Mouse (Mus musculus) G1E-ER4 (cell line): ENCODE measurements around the gene Accs. TPM values are rescaled to one million over a fixed set of nuclear protein-coding genes. Genes with fewer than 3 reads are reported as not detected.
A peak's percentile ranks its signal among the peaks of the same experiment; 100 is the strongest.

Experiments used
- GATA1 ChIP-seq: IDR thresholded peaks from one replicate; pipeline ENCODE4 v1.8.0; 2012; ENCODE audit warnings: low read length, inconsistent platforms
- polyA plus RNA-seq: library from polyadenylated mRNA; stranded (reverse); fragments of >175 nt; gene quantifications from 2 replicates; pipeline ENCODE4 v1.2.3, GENCODE M21; 2012

Accs gene
- polyA plus RNA-seq, result 1.5 and 4.0 TPM in 2 replicates

DNA sequence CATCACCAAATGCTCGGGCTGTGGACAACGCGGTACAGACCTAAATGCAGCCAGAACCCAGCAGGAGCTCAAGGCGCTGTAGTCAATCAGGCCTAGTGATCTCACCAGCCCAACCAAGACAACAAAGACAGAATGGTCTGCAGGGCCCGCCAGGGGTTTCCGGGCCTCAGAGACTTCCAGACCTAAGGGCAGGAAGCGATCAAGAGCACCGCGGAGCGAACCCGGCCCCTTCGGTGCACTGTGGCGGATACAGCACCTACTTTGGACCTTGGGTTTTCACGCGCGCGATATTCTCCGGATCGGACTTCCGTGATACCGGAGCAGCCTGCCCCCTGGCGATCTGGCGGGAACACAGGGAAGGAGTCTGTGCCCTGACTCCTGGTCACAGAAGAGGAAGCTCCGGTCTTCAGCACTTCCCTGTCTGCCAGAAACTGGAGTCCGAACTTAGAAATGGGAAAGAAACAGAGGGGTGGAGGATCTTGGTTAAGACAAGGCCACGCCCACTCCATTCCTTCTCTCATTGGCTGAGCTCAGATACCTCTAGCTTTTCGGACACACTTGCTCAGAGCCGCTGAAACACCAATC, at the start of gene Accs:
Gene Accs, minus strand, starts transcription at position 439 of the 585 bp plus-strand sequence.
- no peak for TF ChIP-seq GATA1

DNA sequence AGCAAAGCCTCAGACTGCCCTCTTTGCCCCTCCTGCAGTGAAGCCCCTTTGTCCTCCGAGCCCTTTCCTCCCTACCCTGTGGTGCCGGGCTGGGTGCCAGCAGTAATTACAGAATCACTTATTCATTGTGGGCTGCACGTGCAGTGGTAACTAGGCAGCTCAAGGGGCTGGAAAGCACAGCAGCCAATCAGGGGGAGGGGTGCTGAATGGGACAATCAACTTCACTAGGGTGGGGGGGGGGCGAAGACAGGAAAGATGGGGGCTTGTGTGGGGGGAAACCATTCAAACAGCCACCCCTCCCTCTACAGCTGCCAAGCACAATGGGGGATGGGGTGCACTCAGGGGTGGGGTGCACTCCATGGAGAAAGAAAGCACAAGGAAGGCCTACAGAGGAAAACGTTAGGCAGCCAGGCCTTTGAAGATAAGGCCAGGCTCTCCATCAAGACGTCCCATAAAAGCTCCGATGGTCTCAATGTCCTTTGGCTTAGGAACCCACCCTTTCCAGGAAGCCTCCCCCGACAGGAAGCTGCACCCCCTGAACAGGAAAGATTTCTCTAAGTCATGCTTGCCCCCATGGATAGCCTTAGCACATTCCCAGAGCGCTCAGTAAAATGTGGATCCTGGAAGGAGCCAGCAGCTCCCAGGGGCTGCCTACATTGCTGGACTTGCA, 42.0 kb upstream of the Accs start:
- no peak for TF ChIP-seq GATA1

GRCm38 (mm10) chr2:93890143-93890542, 40.4 kb upstream of the Accs start:
- no peak for TF ChIP-seq GATA1

GRCm38 (mm10) chr2:93889071-93889470, 39.3 kb upstream of the Accs start:
- peak; percentile 44 for TF ChIP-seq GATA1

DNA sequence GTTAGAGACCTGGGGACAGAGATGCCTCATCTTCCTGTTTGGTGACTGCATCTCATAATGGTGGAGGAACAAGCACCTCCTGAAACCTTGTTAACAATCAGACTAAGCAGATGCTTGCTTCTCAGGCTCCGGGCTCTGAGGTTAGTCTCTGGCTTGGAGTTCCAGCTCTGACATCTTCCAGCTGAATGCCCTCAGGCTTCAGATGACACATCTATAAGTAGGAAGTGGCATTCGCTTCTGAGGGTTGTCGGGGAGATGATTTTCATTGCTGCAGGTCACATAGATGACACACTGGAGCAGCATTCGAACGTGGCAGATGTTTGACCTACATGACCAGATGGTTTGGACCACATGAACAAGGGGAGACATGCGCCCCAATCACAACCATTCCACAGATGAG, 38.6 kb upstream of the Accs start:
- TF ChIP-seq GATA1, result no peak

- no peak for TF ChIP-seq GATA1
These were observed 37.5 kb upstream of the Accs start for GRCm38 (mm10) chr2:93887273-93887672.

- TF ChIP-seq GATA1, result no peak
These were observed 36.5 kb upstream of the Accs start for GRCm38 (mm10) chr2:93886013-93886794.

GRCm38 (mm10) chr2:93883066-93883465, 33.3 kb upstream of the Accs start:
- TF ChIP-seq GATA1, result no peak

GRCm38 (mm10) chr2:93881640-93882367, 32.1 kb upstream of the Accs start:
- TF ChIP-seq GATA1, result no peak

DNA sequence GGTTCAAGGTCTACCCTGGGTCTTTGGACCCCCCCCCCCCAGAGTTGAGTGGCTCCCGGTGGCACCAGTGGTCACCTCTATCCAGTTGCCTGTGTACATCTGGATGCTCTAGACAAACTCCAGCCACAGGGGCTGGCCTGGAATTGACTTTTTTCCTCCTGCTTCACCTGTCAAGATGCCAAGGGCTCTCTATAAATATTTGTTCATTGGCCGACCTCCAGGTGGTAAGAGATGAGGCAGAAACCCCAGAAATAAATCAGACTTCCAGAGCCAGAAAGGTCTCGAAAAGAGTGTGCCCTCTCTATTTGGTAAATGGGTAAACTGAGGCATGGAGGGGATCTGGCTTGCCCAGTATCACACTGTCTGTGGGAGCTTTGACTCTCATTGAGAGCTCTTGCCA, 31.2 kb upstream of the Accs start:
- no peak for TF ChIP-seq GATA1

DNA sequence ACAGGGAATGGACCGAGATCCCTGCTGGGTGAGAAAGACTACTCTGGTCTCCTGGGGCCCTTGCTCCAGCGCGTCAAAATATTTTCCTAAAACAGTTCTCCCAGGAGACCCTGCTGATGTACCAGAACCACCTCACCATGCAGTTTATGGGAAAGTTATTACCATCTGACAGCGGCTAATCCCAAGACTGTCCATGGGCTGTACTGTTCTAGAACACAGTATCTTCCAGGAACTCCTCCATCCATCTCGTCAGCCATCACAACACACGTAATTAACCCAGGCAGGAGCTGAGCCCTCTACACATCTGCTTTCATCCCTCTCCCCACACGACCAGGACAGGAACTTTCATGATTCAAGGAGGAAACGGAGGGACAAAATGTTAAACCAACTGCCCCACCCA, 30.7 kb upstream of the Accs start:
- TF ChIP-seq GATA1, result no peak

DNA sequence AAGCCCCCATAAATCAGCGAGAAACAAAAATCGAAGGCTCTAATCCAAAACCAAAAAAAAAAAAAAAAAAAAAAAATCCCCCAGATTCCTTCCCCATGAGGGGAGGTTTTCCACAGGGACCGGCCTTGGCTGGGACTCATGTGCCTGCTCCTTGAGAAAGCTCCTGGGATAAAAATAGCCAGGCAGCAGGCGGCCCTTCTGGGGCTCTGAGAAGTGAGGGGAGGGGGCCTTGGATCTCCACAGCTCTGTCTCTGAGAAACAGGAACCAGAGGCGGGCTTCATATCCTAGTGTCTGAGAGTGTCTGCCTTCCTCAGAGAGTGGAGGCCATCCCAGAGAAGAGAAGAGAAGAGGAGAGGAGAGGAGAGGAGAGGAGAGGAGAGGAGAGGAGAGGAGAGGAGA, 27.3 kb upstream of the Accs start:
- TF ChIP-seq GATA1, result no peak

DNA sequence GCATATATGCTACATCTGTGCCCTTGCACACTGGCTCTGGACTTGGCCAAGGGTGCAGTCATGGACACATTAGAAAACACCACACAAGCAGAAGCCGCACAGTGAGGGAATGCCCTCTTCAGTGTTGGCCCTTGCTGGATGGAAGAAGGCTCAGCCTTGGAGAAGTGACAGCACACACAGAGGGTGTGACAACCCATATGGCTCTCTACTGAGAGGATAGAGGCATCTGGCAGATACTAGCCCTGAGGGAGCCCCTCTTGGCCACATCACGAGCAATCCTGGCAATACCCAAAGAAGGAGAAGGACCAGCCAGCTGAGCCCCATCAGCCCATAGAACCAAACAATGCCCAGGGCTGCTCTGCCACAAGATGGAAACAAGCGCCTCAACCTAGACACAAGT, 24.9 kb upstream of the Accs start:
- no peak for TF ChIP-seq GATA1

- TF ChIP-seq GATA1, result no peak
These were observed 24.4 kb upstream of the Accs start for GRCm38 (mm10) chr2:93874227-93874514.

GRCm38 (mm10) chr2:93873449-93874226, 23.9 kb upstream of the Accs start:
- no peak for TF ChIP-seq GATA1

DNA sequence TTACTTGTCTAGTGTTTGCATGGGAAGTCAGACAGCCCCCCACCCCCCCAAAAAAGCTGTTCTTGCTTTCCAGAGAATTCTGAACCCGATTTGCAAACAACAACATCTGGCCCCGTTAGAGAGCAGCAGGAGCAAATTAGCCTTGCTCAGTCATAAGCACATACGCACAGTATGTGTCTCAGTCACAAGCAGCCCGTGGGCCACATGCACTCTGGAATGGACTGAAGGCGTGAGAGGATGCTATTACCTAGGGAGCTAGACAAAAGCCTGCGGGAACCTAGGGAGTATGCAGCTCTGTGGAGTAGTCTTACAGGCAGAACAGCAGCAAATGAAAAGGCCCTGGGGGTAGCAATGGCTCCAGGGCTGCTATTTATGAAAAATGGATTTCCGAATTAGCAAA, 22.5 kb upstream of the Accs start:
- TF ChIP-seq GATA1, result no peak
